Mouse (Mus musculus) lung, postnatal 0 days (tissue): ENCODE results near the gene Morc3. TPM values are rescaled to one million over a fixed set of nuclear protein-coding genes. Genes with fewer than 3 reads are reported as not detected.

Source experiments
- ATAC-seq: fragments of 200-750 bp; cut with Nextera tagmentation; 2 replicates; pipeline ENCODE4 v1.8.0; 2017; ENCODE audit warnings: moderate library complexity
- DNase-seq: peaks from one replicate; pipeline ENCODE4 v3.0.0-alpha.2; 2016; ENCODE audit warnings: low spot score
- H3K27ac ChIP-seq: fragments of 300-500 bp; sonication (generic); 2 replicates; pipeline ENCODE4 v1.5.1; 2014; ENCODE audit warnings: antibody characterized with exemption, mild to moderate bottlenecking, low read length, mixed read lengths
- H3K27me3 ChIP-seq: fragments of 300-500 bp; sonication (generic); replicated peaks from 2 replicates; pipeline ENCODE4 v1.6.1; 2014; ENCODE audit warnings: low read length, mixed read lengths; ENCODE audit not compliant: insufficient read depth
- H3K36me3 ChIP-seq: fragments of 300-500 bp; sonication (generic); 2 replicates; pipeline ENCODE4 v1.6.1; 2014; ENCODE audit warnings: low read length, mixed read lengths; ENCODE audit not compliant: insufficient read depth
- H3K4me1 ChIP-seq: fragments of 300-500 bp; sonication (generic); 2 replicates; pipeline ENCODE4 v1.6.1; 2014; ENCODE audit warnings: antibody characterized with exemption, low read depth, low read length, mixed read lengths; ENCODE audit not compliant: insufficient read depth
- H3K4me2 ChIP-seq: fragments of 300-500 bp; sonication (generic); replicated peaks from 2 replicates; pipeline ENCODE4 v1.6.1; 2014; ENCODE audit warnings: low read depth, mild to moderate bottlenecking, low read length, moderate library complexity, mixed read lengths
- H3K4me3 ChIP-seq: fragments of 300-500 bp; sonication (generic); 2 replicates; pipeline ENCODE4 v1.5.1; 2014; ENCODE audit warnings: low read depth, low read length
- H3K9ac ChIP-seq: fragments of 300-500 bp; sonication (generic); replicated peaks from 2 replicates; pipeline ENCODE4 v1.6.1; 2014; ENCODE audit warnings: low read depth, mild to moderate bottlenecking
- H3K9me3 ChIP-seq: fragments of 300-500 bp; sonication (generic); 2 replicates; pipeline ENCODE4 v1.6.1; 2016; ENCODE audit warnings: low read length, mixed read lengths
- CTCF ChIP-seq: IDR thresholded peaks from 2 replicates; pipeline ENCODE4 v1.5.1; 2016; ENCODE audit warnings: antibody characterized with exemption, mild to moderate bottlenecking
- EP300 ChIP-seq: IDR thresholded peaks from 2 replicates; pipeline ENCODE4 v1.6.1; 2016; ENCODE audit warnings: antibody characterized with exemption, mild to moderate bottlenecking, control low read depth
- WGBS: fragments of 180-500 bp; shearing (Covaris S2); extraction: QIAGEN DNeasy Blood & Tissue Kit; methylation state at CpG from one replicate; pipeline ENCODE4 v1.1.7; 2014; 5-methylcytosine and 5-hydroxymethylcytosine counted together
- polyA plus RNA-seq: library from polyadenylated mRNA; unstranded; fragments of >200 nt; fragmentation: Nextera tagmentation; extraction: Ambion mirVana; gene quantifications from 2 replicates; pipeline ENCODE4 v1.2.1, GENCODE M21; 2015

Morc3 gene
- polyA plus RNA-seq, 1 experiment from 2014 or later = 20.8 TPM

DNA sequence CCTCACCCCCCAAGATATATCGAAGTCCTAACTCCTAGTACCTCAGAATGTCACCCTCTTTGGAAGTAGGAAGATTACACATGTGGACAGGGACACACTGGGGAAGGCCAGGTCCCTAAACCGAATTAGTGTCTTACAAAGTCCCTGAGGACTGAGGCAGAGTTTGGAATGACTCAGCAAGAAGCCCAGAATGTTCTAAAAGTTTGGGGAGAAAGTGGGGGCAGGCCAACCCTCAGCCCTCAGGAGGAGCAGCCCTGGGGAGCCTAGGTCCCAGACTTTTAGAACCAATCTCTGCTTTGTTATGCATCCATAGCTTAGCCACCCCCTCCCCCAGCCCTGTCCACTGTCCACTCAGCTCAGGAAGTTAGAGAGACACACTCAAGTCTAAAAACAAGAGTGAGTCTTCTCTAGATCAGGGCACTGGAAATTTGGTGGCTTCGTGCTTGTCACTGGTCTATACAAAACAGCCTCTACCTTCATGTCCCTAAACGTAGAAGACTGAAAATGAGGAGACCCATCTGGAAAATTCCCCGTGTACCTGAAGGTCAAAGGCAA is 91.0 kb downstream of the Morc3 start:
- H3K4me3 ChIP-seq = no peak overlapping the region
- no peaks in the 10 kb centered on the region for H3K27me3 ChIP-seq
- H3K36me3 ChIP-seq = no peaks in the 10 kb centered on the region
- no peak overlapping the region for H3K27ac ChIP-seq
- H3K4me1 ChIP-seq = peaks cover 3% of the 10 kb centered on the region; the same call in 1 of the 2 replicates
- 76% methylated on average over 5 of the region's 5 CpGs for WGBS
- no peak for TF ChIP-seq EP300
- no peak for TF ChIP-seq CTCF
- DNase-seq = no peak
- H3K4me2 ChIP-seq = no peak overlapping the region
- no peak overlapping the region for H3K9ac ChIP-seq
- no peaks in the 10 kb centered on the region for H3K9me3 ChIP-seq
- ATAC-seq = no peak

DNA sequence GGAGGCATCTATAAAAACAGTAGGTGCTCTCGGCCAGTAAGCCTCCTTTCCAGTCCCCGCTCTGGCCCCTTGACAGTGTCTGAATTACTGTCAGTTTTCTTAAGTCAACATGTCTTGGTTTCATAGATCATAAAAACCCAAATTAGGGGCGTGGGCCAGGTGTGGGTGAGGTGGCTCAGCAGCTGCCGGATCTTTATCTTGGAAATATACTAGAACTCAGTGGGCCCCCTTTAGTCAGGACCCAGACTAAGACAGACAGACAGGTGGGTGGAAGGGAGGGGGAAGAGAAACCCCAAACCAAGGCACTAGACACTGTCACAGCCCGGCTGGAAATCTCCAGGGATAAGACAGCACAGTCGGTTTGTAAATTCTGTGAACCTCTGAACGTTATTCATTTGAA is 91.9 kb downstream of the Morc3 start:
- Histone ChIP-seq H3K4me1 (no peaks in the 10 kb centered on the region), H3K27me3 (no peaks in the 10 kb centered on the region), H3K4me3 (no peak overlapping the region), H3K9me3 (no peaks in the 10 kb centered on the region), H3K9ac (no peak overlapping the region), H3K4me2 (no peak overlapping the region), H3K27ac (no peak overlapping the region), H3K36me3 (no peaks in the 10 kb centered on the region)
- TF ChIP-seq EP300 = no peak
- TF ChIP-seq CTCF = no peak
- no peak for ATAC-seq
- WGBS = 69% methylated on average over 7 of the region's 7 CpGs
- DNase-seq = no peak

Other genes starting within 250 kb of the Morc3 start
- 5.6 and 6.7 TPM in 2 replicates for gene Setd4, start 228.1 kb upstream of the Morc3 start, polyA plus RNA-seq
- 74.0 and 75.7 TPM in 2 replicates for gene Cbr1, start 226.3 kb upstream of the Morc3 start, polyA plus RNA-seq
- not detected in 2 replicates for gene Gm5678, start 204.0 kb upstream of the Morc3 start, polyA plus RNA-seq
- gene Cbr3, start 148.9 kb upstream of the Morc3 start, polyA plus RNA-seq = 14.4 TPM in 2 replicates
- gene Dop1b, start 120.2 kb upstream of the Morc3 start, polyA plus RNA-seq = 14.8 and 19.8 TPM in 2 replicates
- gene Chaf1b, start 51.8 kb downstream of the Morc3 start, polyA plus RNA-seq = 9.6 and 10.2 TPM in 2 replicates
- gene Cldn14, start 176.7 kb downstream of the Morc3 start, polyA plus RNA-seq = not detected in 2 replicates